ENCODE assay signal across 8 mouse cellular contexts in the genomic region with DNA sequence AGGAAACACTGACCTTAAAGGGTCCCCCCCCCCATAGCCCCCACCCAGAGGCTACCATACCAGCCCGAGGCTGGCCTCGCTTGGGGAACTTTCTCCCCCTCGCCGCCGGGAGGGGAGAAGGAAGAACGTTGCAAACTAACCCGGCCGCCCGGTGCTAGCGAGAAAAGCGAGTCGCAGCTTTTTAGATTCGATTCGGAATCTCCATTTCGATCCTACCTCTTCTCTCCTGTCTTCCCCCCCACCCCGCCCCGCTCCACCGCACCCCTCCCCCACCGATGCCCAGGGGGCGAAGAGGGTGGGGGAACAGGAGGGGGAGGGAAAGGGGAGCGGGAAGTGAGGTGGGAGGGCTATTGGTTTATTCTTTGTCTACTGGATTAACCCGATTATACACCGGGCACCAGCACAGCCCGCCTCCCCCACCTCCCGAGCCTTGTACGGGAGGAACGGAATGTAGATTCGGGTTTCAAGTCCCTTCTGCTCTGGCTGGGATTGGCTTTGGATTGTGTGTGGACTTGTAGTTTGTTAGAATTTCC. TPM values are rescaled to one million over a fixed set of nuclear protein-coding genes. Genes with fewer than 3 reads are reported as not detected.
DNase-seq lines count a peak whose midpoint lies in the region; ATAC-seq and TF ChIP-seq lines count a peak whose summit lies in the region.

No protein-coding gene starts in this region.

- H3K9me3 ChIP-seq in megakaryocyte, embryonic 14.5 days: no peaks in the 10 kb centered on the region
- no peaks in the 10 kb centered on the region for H3K9me3 ChIP-seq in intestine, embryonic 15.5 days

- WGBS in intestine, embryonic 15.5 days: under 1% methylated on average over 27 of the region's 28 CpGs
- under 1% methylated on average over 26 of the region's 28 CpGs for WGBS in small intestine, adult 2 months

- 0 out of 2 replicates have a peak, but pooled peaks have one; percentile 2 for TF ChIP-seq POLR2A in small intestine, adult 2 months (IDR thresholded peaks at IDR 0.05; ENCODE audit: low read depth, low read length)

- H3K36me3 ChIP-seq in megakaryocyte, embryonic 14.5 days (replicated peaks; ENCODE audit: low read length): peaks cover 12% of the 10 kb centered on the region
- no peaks in the 10 kb centered on the region for H3K36me3 ChIP-seq in intestine, embryonic 15.5 days
- H3K36me3 ChIP-seq in small intestine, adult 2 months (ENCODE audit: control insufficient read depth, insufficient read depth, low read length): peaks cover 9% of the 10 kb centered on the region; the same call in 1 of the 2 replicates

- peak overlapping the region; percentile 100 for H3K27ac ChIP-seq in intestine, embryonic 15.5 days
- H3K27ac ChIP-seq in small intestine, adult 2 months (ENCODE audit: insufficient read depth, low read depth, low read length): peak overlapping the region; percentile 97

- H3K4me3 ChIP-seq in megakaryocyte, embryonic 14.5 days (replicated peaks): peak overlapping the region; percentile 96
- peak overlapping the region; percentile 81 for H3K4me3 ChIP-seq in intestine, embryonic 15.5 days (replicated peaks)
- peak overlapping the region; percentile 63 for H3K4me3 ChIP-seq in small intestine, adult 2 months (ENCODE audit: low read depth, low read length)

- peak; percentile 84 for DNase-seq in embryo, embryonic 10.5 days (ENCODE audit: low spot score)
- peak; percentile 67 for DNase-seq in gastrocnemius, postnatal 25 days
- peak; percentile 69 to 71 for DNase-seq in left cerebral cortex, postnatal 14 days (ENCODE audit: low spot score in 2 of 2)
- peak; percentile 80 for DNase-seq in mesoderm, embryonic 11.5 days (ENCODE audit: low read depth, low spot score)

- peak overlapping the region; percentile 80 for H3K4me2 ChIP-seq in intestine, embryonic 15.5 days (replicated peaks)

- intact Hi-C loops in left cerebral cortex, postnatal 14 days (cut with DNase I): loop anchor here (2.0 to 10.0 kb wide), 9 partner anchors 165 to 607 kb away; no protein-coding TSS in a partner anchor

- H3K4me1 ChIP-seq in megakaryocyte, embryonic 14.5 days: peaks cover 34% of the 10 kb centered on the region
- peaks cover 8% of the 10 kb centered on the region for H3K4me1 ChIP-seq in intestine, embryonic 15.5 days (replicated peaks)
- H3K4me1 ChIP-seq in small intestine, adult 2 months (ENCODE audit: control insufficient read depth, insufficient read depth, insufficient read length, low read length): peaks cover 2% of the 10 kb centered on the region

- H3K27me3 ChIP-seq in megakaryocyte, embryonic 14.5 days (replicated peaks): peaks cover 3% of the 10 kb centered on the region
- H3K27me3 ChIP-seq in intestine, embryonic 15.5 days (replicated peaks): no peaks in the 10 kb centered on the region
- no peaks in the 10 kb centered on the region for H3K27me3 ChIP-seq in small intestine, adult 2 months (ENCODE audit: control insufficient read depth, insufficient read depth, low read length)

- peak overlapping the region; percentile 71 for H3K9ac ChIP-seq in intestine, embryonic 15.5 days

- TF ChIP-seq CTCF in small intestine, adult 2 months (IDR thresholded peaks at IDR 0.05; ENCODE audit: extremely low read depth, insufficient read length, insufficient replicate concordance, low read depth, low read length): no peak

- ATAC-seq in megakaryocyte, adult 5-6 weeks (ENCODE audit: poor library complexity, severe bottlenecking): no peak
- peak; percentile 26 for ATAC-seq in intestine, embryonic 15.5 days

RNA-seq across cellular contexts. Expression of a gene that starts 1.0 kb away (rescaled TPM):
- 1.6 and 2.1 TPM in 2 replicates for polyA plus RNA-seq in megakaryocyte, embryonic 14.5 days (2012; ENCODE audit: insufficient read depth, low replicate concordance)
- total RNA-seq in megakaryocyte, adult 5-6 weeks (2015): 3.5 and 5.3 TPM in 2 replicates
- total RNA-seq in megakaryocyte, adult 5-6 weeks (2017): 3.4 and 3.5 TPM in 2 replicates
- total RNA-seq in gastrocnemius, postnatal 25 days (2021): 10 to 100 TPM; 19.8 to 20.1 TPM
- polyA plus RNA-seq in intestine, embryonic 15.5 days (2015; fragmentation: Nextera tagmentation; extraction: Ambion mirVana): 39.8 and 53.3 TPM in 2 replicates
- 10 to 100 TPM; 76.6 to 90.0 TPM for total RNA-seq in left cerebral cortex, postnatal 14 days (2021)
- 5.6 and 11.6 TPM in 2 replicates for polyA plus RNA-seq in small intestine, adult 2 months (2012; rRNA removed)
